Mouse (Mus musculus): ENCODE measurements at regions not wholly inside any gene's neighbourhood (a gene's known extent, or its start where the extent isn't known, plus 50 kb on each side); places are given as distances from the start of the nearest gene placed in this dataset.
"Not testable (repeated sequence)": the region's sequence is repeated elsewhere in the genome, so short reads cannot be mapped to it uniquely, and the experiment has no call there.

DNA sequence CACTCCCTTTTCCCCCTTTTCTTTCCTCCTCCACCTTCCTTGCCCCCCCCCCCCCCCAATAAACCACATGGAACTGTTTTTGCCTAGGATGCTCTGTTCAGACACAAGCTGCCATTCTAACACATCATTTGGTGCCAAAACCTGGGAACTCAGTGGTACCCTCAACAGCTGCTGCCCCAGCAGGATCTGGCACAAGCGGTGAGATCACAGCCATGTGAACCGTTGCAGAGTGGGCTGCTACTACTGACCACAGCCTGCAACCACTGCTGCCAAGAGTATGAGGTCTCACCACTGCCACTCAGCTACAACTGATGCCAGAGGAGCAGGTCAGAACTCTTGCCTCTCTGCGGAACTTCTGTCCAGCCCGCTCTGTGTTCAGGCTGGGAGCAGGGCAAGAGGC is 206.2 kb downstream of the Pcsk1 start:
- ATAC-seq (ENCODE audit: poor library complexity, severe bottlenecking), result no peak

DNA sequence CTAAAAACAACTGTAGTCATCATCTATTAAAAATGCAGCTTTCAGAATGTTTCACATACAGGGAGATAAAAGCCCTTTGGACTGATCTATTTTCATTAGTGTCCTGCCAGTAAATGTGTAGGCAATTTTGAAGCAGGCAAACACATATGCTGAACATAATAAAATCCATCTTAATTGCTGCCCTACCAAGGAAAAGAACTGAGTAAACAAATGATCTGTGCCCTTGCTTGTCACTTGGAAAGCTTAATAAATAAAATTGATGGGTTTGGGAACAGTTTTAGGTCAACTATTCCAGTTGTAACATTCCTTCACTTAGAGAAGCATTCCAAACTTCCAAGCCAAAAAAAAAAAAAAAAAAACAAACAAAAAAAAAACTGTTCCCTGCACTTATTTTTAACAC is 230.2 kb downstream of the Pcsk1 start:
- no peak for ATAC-seq (ENCODE audit: poor library complexity, severe bottlenecking)

DNA sequence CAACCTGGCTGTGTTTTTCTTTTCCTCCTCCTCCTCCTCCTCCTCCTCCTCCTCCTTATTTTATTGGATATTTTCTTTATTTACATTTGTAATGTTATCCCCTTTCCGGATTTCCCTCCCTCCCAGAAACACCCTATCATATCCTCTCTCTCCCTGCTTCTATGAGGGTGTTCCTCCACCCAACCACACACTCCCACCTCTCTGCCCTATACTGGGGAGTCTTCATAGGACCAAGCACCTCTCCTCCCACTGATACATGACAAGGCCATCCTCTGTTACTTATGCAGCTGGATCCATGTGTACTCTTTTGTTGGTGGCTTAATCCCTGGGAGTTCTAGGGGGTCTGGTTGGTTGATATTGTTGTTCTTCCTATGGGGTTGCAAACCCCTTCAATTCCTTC is 230.6 kb downstream of the Pcsk1 start:
- no peak for ATAC-seq (ENCODE audit: poor library complexity, severe bottlenecking)

DNA sequence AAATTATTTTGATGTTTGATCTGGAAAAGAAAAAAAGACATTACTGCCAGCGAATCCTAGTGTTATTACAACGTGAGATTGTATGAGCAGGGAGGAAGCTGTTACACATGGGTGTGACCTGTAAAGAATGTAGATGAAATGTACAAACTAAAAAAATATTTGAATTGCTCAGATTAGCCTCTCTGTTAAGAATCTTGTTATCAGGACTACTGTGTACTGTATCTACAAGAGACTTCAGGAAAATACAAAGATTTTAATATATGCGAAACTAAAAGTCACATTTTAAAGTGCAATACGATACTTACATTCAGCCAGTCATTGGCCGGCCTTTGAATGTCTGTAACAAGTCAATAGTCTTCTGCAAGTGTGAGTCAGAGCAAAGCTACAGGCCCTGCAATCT is 247.4 kb downstream of the Pcsk1 start:
- ATAC-seq (ENCODE audit: poor library complexity, severe bottlenecking), result no peak

DNA sequence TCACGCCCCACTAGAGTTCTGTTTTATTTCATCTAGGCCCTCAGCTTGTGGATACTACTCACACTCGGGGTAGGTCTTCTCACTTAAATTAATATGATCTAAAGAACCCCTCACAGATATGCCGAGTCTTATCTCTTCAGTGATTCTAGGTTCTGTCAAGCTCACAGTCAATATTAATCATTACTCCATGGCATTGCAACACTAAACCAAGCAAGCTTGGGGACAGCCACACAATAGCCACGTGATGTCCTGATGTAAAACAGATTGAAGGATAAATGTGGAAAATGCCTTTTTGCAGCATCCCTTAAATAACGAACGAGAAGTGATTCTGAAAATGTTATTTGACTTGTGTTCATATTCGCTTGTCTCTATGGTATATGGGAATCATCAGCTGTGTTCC is 253.8 kb downstream of the Pcsk1 start:
- no peak for ATAC-seq (ENCODE audit: poor library complexity, severe bottlenecking)

DNA sequence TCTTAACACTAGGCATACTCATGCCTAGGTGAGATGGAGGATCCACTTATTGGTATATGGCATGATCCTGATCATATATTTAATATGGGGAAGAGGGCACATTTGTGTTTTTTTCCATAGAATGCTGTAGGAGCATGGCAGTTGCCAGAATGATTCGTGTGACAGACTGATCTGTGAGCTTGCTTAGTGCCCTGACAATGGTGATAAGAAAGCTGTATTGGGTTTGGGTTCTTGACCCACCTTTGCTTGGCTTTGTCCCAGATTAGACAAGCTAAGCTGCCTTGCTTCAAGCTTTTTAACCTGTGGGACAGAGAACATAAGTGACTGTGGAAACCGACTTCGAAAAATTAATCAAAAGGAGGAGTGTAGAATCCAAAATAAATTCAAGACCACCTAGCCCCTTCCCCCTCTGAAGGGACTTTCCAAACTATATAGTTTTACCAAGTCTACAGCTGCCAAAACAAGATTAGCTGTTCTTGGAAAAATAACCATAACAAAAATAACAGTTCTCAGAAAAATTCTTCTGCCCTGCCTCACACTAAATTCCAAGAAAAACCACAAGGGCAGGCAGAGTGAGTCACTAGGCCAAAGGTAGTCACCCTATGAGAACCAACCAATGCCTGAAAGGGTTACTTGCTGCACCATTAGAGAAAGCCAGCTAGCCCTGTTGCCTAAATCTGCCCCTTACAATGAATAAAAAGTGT is 277.2 kb downstream of the Pcsk1 start:
- ATAC-seq (ENCODE audit: poor library complexity, severe bottlenecking), result no peak

DNA sequence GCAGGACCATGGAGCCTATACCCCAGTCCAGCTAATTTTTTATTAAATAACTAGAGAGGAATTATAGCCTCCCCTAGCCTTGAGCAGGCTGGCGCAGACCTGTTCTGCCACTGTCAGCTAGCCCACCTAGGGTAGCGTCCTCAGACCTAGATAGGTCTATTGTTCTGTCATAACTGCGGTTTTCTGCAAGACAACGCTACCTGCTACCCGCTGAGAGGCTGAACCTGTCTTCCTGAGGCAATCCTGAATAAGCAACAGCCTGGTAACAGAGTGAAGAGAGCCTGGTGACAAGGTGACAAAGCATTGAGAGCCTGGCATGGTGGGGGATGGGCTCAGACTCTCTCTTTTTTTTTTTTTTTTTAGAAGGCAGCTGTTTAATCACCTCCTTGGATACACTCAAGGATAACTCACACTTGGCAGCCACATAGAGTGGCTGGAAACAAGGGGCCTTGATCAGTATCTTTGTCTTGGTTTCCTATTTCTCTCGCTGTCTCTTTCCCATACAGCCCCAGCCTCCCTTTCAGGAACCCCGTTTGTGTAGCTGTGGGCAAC is 278.7 kb downstream of the Pcsk1 start:
- no peak for ATAC-seq (ENCODE audit: poor library complexity, severe bottlenecking)

DNA sequence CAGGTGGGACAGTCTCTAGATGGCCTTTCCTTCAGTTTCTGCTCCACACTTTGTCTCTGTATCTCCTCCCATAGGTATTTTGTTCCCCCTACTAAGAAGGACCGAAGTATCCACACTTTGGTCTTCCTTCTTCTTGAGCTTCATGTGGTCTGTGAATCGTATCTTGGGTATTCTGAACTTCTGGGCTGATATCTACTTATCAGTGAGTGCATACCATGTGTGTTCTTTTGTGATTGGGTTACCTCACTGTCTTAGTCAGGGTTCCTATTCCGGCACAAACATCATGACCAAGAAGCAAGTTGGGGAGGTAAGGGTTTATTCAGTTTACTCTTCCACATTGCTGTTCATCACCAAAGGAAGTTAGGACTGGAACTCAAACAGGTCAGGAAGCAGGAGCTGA is 287.5 kb downstream of the Pcsk1 start:
- ATAC-seq (ENCODE audit: poor library complexity, severe bottlenecking), result not testable (repeated sequence)

DNA sequence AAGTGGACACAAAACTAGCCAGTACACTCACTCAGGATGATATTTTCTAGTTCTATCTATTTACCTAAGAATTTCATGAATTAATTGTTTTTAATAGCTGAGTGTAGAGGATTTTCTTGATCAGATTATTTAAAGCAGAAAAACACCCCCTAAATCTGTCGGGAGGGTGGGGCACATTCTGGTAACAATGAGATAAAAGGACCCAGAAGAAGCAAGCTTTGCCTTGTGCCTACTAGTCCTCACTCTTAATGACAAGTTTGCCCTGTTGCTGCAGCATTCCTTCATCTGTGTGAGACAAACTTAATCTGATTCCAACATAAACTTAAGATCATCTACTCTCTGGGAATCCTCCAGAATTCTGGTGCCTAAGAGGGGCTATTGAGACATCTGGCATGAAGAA is 288.1 kb downstream of the Pcsk1 start:
- ATAC-seq (ENCODE audit: poor library complexity, severe bottlenecking), result no peak

DNA sequence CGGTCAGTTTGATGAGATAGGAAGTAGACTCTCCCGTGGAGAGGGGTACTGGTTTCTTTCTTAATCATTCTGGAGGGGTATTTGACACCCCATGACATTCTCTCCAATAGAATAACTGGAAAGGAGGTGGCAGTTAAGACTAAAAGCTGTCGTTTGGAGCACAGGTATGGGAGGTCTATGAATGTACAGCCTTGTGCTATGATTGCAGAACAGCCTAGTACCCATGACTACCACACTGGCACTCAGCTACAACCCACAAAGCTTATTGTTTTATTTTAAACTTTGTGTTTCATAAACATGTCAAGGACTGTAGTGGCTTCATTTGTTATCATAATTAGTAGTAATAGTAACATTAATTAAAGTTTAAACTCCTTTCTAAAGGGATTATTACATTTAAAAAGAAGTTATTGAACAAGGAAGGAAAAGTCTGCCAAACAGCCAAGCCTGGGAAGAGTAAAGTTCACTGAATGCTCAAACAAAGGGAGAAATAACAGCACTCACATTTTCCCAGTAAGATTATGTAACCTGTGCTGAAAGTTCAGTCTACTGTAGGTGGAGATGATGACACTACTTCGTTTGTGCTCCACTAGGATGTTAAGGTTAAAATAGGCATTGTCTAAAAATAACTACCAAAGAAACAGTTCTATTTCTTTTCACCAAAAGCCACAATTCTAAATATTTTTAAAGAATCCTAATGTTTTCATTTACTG is 295.2 kb downstream of the Pcsk1 start:
- ATAC-seq (ENCODE audit: poor library complexity, severe bottlenecking), result no peak

DNA sequence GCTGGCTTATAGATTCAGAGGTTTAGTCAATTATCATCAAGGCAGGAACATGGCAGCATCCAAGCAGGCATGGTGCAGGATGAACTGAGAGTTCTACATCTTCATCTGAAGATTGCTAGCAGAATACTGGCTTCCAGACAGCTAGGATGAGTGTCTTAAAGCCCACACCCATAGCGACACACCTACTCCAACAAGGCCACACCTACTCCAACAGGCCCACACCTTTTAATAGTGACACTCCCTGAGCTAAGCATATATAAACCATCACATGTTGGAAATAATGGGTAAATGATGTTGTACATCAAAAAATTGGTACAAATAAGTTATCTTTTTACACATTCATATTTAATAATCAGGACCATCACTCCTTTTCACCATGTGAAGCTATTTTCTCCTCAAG is 299.6 kb downstream of the Pcsk1 start:
- no peak for ATAC-seq (ENCODE audit: poor library complexity, severe bottlenecking)

DNA sequence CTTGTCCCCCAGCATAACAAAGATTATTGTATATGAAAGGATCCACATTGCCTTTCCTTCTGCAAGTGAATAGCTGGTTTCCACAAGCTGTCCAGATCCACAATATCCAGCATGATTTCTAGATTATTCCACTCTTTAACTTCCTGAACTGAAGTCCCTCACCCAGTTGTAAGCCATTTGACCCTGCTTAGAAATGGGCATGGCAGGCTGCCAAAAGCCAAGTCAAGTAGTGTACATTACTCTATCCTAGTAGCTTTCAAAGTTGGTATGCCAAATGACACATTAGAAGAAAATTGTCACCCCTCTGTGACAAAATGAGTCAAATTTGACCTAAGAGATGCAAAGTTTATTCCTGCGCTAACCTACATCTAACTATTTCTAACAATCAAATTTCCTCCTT is 300.6 kb downstream of the Pcsk1 start:
- no peak for ATAC-seq (ENCODE audit: poor library complexity, severe bottlenecking)

DNA sequence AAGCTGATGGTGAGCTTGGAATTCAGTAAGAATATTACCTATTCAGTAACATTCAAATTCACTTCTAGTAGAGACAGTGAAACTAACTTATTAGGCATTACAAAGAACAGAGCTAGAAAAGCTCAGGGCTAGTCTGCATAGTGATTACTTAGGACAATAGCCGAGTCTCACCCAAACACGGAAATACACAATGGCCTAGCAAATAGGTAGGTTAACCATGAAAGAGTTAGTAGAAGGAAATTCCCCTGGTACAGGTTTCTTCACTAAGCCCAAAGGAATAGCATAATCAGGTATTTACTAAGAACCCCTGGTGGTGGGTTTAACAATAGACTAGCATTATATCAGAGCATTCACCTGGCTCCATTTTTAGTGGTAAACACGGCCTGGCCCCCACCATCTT is 306.7 kb upstream of the Ell2 start:
- not testable (repeated sequence) for ATAC-seq (ENCODE audit: poor library complexity, severe bottlenecking)

DNA sequence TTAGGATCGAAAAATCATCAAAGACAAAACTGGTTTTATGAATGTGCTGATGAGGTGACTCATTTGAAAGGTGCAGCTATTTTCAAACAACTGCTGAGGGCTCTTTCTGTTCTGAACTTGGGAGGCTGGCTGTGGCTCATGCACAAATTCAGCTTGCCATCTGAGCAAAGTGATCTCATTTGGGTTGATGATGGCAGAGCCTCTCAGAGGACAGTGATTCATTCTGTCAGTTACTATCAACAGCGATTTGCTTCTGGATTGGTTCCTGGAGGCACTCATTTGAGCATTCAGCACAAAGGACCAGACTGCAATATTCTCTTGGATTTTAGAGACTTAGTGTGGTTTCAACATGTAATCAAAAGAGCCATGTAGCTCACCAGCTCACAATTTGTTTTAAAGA is 285.8 kb upstream of the Ell2 start:
- ATAC-seq (ENCODE audit: poor library complexity, severe bottlenecking), result no peak

DNA sequence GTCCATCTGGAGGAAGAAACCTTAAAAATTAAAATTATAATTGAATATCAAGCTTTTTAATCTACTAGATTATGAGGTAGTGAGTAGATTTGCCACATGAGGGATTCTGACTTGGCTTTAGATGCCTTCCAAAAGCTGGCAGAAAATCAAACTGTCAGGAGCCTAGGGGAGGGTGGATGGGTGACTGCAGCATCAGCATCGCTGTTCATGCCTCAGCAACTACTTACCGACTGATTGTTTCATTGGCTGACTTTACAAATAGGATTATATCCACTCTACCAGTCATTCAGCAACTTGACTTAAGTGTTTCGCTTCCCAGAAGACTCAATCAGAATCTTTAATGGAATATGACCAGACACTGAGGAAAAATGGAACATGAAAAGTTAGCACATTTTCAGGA is 279.6 kb upstream of the Ell2 start:
- ATAC-seq (ENCODE audit: poor library complexity, severe bottlenecking), result no peak

DNA sequence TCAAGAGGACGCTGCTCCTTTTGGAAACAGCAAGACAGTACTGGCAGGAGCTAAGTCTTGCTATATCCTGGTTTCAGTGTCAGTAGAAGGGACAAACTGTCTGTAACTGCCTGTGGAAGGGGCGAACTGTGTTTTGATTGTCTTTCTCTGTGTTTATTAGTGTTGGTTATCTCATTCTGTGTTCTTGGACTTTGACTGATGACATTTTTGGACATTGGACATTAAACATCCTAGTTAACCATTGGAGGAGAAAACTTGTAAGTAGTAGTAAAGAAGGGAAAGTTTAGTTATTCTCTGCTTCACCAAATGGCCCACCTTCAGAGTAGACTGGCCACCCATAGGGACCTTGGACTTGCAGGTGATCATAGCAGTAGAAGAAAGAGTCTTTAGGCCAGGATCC is 267.4 kb upstream of the Ell2 start:
- ATAC-seq (ENCODE audit: poor library complexity, severe bottlenecking), result no peak

DNA sequence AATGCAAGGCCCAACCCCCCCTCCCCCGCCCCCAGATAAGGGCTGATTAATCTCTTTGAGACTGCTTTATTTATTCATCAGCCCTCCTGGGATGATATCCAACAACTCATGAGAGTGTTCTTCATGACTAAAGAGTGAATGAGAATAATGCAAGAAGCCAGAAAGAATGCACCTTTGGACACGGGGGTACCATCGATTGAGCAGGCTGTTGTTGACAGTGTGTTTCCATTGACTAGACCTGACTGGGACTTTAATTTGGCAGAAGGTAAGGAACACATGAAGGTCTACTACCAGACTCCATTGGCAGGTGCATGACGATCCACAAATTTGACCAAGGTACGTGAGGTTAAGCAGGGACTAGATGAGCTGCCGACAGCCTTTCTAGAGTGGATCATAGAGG is 266.5 kb upstream of the Ell2 start:
- ATAC-seq (ENCODE audit: poor library complexity, severe bottlenecking), result no peak

DNA sequence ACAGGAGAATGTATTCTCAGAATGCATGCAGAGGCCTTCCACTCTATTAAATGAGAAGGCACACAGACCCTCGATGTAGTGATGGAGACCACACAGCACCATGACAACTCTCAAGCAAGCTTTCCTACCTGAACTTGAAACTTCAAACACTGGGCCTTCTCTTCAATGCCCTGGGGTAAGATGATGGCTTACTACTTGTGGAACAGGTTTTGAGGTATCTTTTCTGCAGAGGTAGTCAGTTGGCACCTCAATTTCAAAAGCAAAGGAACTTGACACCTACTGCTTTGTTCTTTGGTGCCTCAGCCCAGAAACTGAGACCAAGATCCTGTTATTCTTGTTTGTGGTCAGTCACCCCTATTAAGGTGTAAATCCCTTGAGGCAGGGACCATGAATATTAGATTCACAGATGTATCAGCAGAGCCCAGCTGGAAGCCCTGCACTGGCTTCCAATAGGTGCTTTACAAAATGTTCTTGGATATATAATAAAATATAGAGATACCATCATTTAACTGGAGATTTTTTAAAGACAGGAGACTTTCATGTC is 246.2 kb upstream of the Ell2 start:
- ATAC-seq (ENCODE audit: poor library complexity, severe bottlenecking), result no peak

DNA sequence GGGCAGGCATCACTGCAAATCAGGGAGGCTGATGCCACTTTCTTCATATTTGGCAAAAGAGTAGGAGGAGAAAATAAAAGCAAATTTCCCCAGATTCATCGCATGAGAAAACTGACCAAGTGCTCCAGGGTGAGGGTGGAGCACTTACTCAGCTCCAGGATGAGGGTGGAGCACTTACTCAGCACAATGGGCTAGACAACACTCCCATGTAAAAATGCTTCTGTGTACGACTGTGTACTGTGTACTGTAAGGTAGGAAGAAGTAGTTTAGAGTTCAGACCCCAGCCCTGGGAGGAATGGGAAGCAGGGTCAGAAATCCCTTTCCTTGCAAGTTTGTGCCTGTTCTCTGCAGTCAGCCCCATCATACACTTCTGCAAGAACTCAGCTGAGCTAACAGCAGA is 245.3 kb upstream of the Ell2 start:
- no peak for ATAC-seq (ENCODE audit: poor library complexity, severe bottlenecking)

DNA sequence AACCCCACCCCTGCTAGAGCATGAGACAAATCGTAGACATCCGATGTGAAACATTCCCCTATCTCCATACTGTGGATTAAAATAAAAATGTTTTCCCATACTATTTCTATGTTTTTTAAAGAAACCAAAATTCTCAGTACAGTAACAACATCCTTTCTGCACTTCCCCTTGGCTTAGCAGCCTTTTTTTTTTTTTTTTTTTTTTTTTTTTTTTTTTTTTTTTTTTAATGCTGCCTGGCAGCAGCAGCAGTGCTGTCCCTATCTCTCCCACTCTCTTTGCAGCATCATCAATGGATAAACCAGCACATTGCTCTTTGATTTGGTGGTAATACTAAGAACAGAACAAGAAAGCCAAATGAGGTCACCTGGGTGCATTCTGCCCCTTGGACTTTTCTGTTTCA is 239.3 kb upstream of the Ell2 start:
- ATAC-seq (ENCODE audit: poor library complexity, severe bottlenecking), result no peak

DNA sequence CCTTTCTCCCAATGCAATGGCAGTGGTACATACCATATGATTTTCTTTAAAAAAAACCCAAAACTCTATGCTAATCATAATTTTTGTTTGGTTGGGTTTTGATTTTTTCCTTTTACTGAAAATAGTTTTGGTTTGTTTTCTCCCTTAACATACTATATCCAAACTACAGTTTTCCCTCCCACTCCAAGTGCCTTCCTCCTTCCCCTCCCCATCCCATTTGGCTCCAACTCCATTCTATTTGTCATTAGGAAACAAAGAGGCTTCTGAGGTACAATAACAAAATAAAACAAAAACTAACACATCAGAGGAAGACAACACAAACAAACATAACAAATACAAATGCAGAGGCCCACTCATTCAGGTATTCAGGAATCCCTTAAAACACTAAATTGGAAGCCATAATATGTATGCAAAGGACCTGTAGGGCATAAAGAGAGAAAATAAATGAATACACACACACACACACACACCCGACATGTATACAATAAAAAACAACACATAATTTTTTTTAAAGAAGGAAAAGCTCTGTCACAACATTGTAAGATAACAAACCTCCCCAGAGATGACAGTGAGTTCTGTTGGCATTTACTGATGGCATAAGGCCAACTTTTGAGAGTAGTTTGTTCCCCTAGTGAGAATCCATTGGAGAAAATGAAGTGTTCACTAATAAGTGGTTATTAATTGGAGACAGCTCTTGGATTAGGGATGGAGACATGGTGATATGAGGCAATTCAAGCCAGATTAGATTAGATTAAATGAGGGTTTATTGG is 230.5 kb upstream of the Ell2 start:
- no peak for ATAC-seq (ENCODE audit: poor library complexity, severe bottlenecking)
